Mouse (Mus musculus) myocyte (in vitro differentiated cells): ENCODE data around the gene Rapgef4. TPM values are rescaled to one million over a fixed set of nuclear protein-coding genes. Genes with fewer than 3 reads are reported as not detected.

ENCODE experiments used
- H3K27me3 ChIP-seq: one replicate; pipeline ENCODE4 v1.6.1; 2011; ENCODE audit not compliant: control insufficient read depth, insufficient read depth, insufficient read length
- H3K36me3 ChIP-seq: one replicate; pipeline ENCODE4 v1.6.1; 2011; ENCODE audit not compliant: control insufficient read depth, insufficient read depth
- H3K4me2 ChIP-seq: one replicate; pipeline ENCODE4 v1.6.1; 2011; ENCODE audit warnings: low read depth, control low read depth
- H3K4me3 ChIP-seq: one replicate; pipeline ENCODE4 v1.5.1; 2011; ENCODE audit warnings: mild to moderate bottlenecking, control low read depth, moderate library complexity
- H3K79me2 ChIP-seq: one replicate; pipeline ENCODE4 v1.6.1; 2011; ENCODE audit not compliant: control insufficient read depth, insufficient read depth
- H3ac ChIP-seq: one replicate; pipeline ENCODE4 v1.6.1; 2011; ENCODE audit not compliant: control insufficient read depth, insufficient read length
- CEBPB ChIP-seq: IDR thresholded peaks from 2 replicates; pipeline ENCODE4 v1.6.1; 2011; ENCODE audit warnings: mild to moderate bottlenecking, moderate library complexity; ENCODE audit not compliant: poor library complexity, insufficient read depth, severe bottlenecking
- E2F4 ChIP-seq: IDR thresholded peaks from one replicate; pipeline ENCODE4 v1.6.1; 2011; ENCODE audit warnings: mild to moderate bottlenecking, control low read depth, moderate library complexity; ENCODE audit not compliant: insufficient read depth
- MAX ChIP-seq: IDR thresholded peaks from one replicate; pipeline ENCODE4 v1.6.1; 2011; ENCODE audit warnings: low read depth, mild to moderate bottlenecking, control low read depth
- MYOD1 ChIP-seq, 3 experiments: IDR thresholded peaks; one replicate each; pipeline ENCODE4 v1.6.1; 2011; ENCODE audit warnings: control low read depth in 2 of 3, low read depth in 2 of 3, mild to moderate bottlenecking in 2 of 3, moderate library complexity in 1 of 3; ENCODE audit not compliant: insufficient read length in 2 of 3, control insufficient read depth in 1 of 3
- MYOG ChIP-seq, 3 experiments: IDR thresholded peaks; one replicate each; pipeline ENCODE4 v1.6.1; 2011; ENCODE audit warnings: control low read depth in 2 of 3, low read depth in 2 of 3, mild to moderate bottlenecking in 2 of 3; ENCODE audit not compliant: insufficient read length in 2 of 3, control insufficient read depth in 1 of 3, insufficient read depth in 1 of 3
- POLR2A ChIP-seq: IDR thresholded peaks from one replicate; pipeline ENCODE4 v1.6.1; 2011; ENCODE audit warnings: low read depth, mild to moderate bottlenecking, control low read depth, moderate library complexity; ENCODE audit not compliant: insufficient read length
- POLR2AphosphoS2 ChIP-seq: IDR thresholded peaks from one replicate; pipeline ENCODE4 v1.6.1; 2011; ENCODE audit warnings: low read depth, control low read depth; ENCODE audit not compliant: insufficient read length
- REST ChIP-seq: IDR thresholded peaks from one replicate; pipeline ENCODE4 v1.6.1; 2011; ENCODE audit warnings: mild to moderate bottlenecking, control low read depth, moderate library complexity; ENCODE audit not compliant: insufficient read depth, insufficient read length
- SRF ChIP-seq: IDR thresholded peaks from one replicate; pipeline ENCODE4 v1.6.1; 2011; ENCODE audit warnings: low read depth; ENCODE audit not compliant: control insufficient read depth, insufficient read length
- TCF12 ChIP-seq: IDR thresholded peaks from one replicate; pipeline ENCODE4 v1.6.1; 2011; ENCODE audit warnings: mild to moderate bottlenecking, control low read depth; ENCODE audit not compliant: poor library complexity, insufficient read depth, severe bottlenecking
- TCF3 ChIP-seq: IDR thresholded peaks from one replicate; pipeline ENCODE4 v1.6.1; 2011; ENCODE audit warnings: low read depth, control low read depth; ENCODE audit not compliant: insufficient read length
- USF1 ChIP-seq: IDR thresholded peaks from one replicate; pipeline ENCODE4 v1.6.1; 2011; ENCODE audit warnings: low read depth, mild to moderate bottlenecking, control low read depth, moderate library complexity
- polyA plus RNA-seq: library from polyadenylated mRNA; unstranded; fragments of >200 nt; fragmentation: generic; extraction: Trizol; gene quantifications from one replicate; pipeline ENCODE4 v1.2.1, GENCODE M21; 2012; ENCODE audit warnings: missing spikeins

Rapgef4 gene
- polyA plus RNA-seq, 1 experiment, result 0.28 TPM

DNA sequence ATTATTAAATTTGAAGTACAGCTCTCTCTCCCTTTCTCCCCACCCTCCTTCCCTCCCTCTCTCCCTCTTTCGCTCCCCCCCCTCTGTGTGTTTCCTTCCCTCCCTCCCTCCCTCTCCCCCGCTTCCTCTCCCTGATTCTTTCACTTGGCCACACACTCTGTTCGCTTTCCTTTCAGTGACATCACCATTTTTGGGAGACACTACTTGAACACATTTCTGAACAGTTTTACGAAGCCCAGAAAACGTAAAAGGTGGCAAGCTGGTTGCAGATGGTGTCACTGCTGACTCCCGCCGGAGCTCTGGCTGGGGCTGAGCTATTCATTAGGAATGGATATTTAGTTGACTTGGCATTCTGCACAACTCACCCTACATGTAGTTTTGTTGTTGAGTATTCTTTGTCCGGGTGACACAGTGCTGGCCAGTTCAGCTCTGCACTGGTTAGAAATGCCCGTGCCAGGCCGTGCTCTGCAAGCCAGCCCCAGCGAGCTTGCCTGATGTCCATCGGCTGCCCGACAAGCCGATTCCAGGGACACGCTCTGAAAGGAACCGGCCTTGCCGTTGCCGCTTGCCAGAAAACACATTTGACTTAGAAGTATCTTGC lies 57.7 kb downstream of the Rapgef4 start:
- H3K4me2 ChIP-seq, result peak overlapping the region; percentile 35
- no peaks in the 10 kb centered on the region for H3K36me3 ChIP-seq
- H3K79me2 ChIP-seq, result no peaks in the 10 kb centered on the region
- no peak overlapping the region for H3ac ChIP-seq
- H3K27me3 ChIP-seq, result no peaks in the 10 kb centered on the region
- no peak overlapping the region for H3K4me3 ChIP-seq
- TF ChIP-seq USF1 (no peak), MYOG (IDR thresholded peaks at IDR 0.05; ENCODE audit: control insufficient read depth in 1 of 3, insufficient read depth in 1 of 3, insufficient read length in 2 of 3, low read depth in 2 of 3) (no peak)

DNA sequence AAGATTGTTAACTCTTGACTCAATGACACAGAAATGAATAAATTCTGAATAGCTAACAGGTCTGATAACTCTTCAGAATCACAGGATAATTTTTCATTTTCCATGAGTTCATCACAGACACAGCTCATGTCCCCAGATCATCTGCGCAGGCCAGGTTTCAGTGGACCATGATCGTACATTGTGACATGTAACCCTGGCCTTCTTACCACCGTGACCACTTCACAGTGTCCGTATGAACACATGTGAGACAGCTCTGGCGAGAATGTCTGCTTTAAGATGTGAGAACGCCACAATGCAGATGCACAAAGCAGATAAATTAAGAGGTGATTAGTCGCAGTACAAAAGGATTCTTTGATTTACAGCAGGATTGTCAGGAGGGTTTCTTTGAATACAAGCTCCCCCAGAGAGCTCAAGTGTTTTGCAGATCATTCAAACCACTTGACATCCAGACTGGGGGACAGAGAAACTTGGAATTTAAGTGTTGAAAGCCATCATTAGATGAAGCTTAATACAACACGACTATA lies 58.5 kb downstream of the Rapgef4 start:
- H3K27me3 ChIP-seq, result no peaks in the 10 kb centered on the region
- H3K36me3 ChIP-seq, result no peaks in the 10 kb centered on the region
- H3ac ChIP-seq, result no peak overlapping the region
- no peak overlapping the region for H3K4me2 ChIP-seq
- H3K4me3 ChIP-seq, result no peak overlapping the region
- no peaks in the 10 kb centered on the region for H3K79me2 ChIP-seq
- no peak for TF ChIP-seq CEBPB
- TF ChIP-seq POLR2A, result no peak
- no peak for TF ChIP-seq MAX
- no peak for TF ChIP-seq POLR2AphosphoS2
- no peak for TF ChIP-seq MYOD1 (IDR thresholded peaks at IDR 0.05; ENCODE audit: control insufficient read depth in 1 of 3, insufficient read length in 2 of 3, low read depth in 2 of 3)
- no peak for TF ChIP-seq REST
- no peak for TF ChIP-seq E2F4
- TF ChIP-seq TCF3, result no peak
- TF ChIP-seq TCF12, result no peak
- no peak for TF ChIP-seq MYOG (IDR thresholded peaks at IDR 0.05; ENCODE audit: control insufficient read depth in 1 of 3, insufficient read depth in 1 of 3, insufficient read length in 2 of 3, low read depth in 2 of 3)
- no peak for TF ChIP-seq USF1

DNA sequence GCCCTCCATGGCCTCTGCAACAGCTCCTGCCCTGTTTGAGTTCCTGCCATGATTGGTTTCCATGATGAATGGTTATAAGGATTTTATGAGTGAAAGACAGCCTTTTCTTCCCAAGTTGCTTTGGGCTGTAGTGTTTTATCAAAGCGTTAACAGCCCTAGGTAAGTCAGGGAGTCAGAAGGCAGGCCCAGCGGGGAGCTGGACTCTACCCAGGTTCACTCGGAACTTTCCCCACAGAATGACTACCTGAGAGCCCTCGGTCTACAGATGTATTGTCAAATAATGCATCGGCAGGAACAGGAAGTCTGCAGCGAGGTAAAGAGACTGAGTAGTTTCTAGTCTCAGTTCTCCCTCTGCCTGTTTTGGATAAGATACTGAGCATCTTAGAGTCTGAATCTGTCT lies 60.0 kb downstream of the Rapgef4 start:
- no peak overlapping the region for H3K4me3 ChIP-seq
- H3K36me3 ChIP-seq, result no peaks in the 10 kb centered on the region
- no peak overlapping the region for H3ac ChIP-seq
- no peaks in the 10 kb centered on the region for H3K27me3 ChIP-seq
- no peaks in the 10 kb centered on the region for H3K79me2 ChIP-seq
- TF ChIP-seq TCF3 (no peak), REST (no peak), MAX (no peak), CEBPB (no peak), USF1 (no peak), E2F4 (no peak), TCF12 (no peak)
- H3K4me2 ChIP-seq, result no peak overlapping the region

DNA sequence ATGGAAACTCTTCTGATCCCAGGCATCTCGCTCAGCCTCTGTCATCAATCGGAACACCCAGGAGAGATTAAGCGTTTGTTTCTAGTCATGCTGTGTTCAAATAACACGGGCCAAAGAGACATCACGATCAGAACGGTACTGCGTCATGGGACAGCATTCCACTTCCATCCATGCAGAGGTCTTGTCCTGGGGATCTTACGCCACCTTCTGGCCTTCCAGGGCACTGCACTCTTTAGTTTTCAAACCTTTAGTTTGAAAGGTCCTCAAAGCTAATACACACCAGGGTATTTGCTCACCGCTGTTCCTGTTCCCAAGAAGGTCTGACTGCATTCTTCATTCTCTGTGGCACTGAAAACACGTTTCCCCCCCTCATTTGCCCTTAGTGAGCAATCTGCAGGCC lies 61.1 kb downstream of the Rapgef4 start:
- Histone ChIP-seq H3K36me3 (no peaks in the 10 kb centered on the region), H3K27me3 (no peaks in the 10 kb centered on the region), H3K4me2 (no peak overlapping the region), H3K79me2 (no peaks in the 10 kb centered on the region), H3ac (no peak overlapping the region), H3K4me3 (no peak overlapping the region)
- no peak for TF ChIP-seq MAX
- TF ChIP-seq CEBPB, result no peak
- no peak for TF ChIP-seq E2F4
- no peak for TF ChIP-seq SRF
- TF ChIP-seq REST, result no peak
- TF ChIP-seq TCF3, result no peak
- TF ChIP-seq TCF12, result no peak
- TF ChIP-seq USF1, result no peak
- no peak for TF ChIP-seq MYOD1 (IDR thresholded peaks at IDR 0.05; ENCODE audit: control insufficient read depth in 1 of 3, insufficient read length in 2 of 3, low read depth in 2 of 3)
- TF ChIP-seq POLR2A, result no peak
- no peak for TF ChIP-seq MYOG (IDR thresholded peaks at IDR 0.05; ENCODE audit: control insufficient read depth in 1 of 3, insufficient read depth in 1 of 3, insufficient read length in 2 of 3, low read depth in 2 of 3)
- no peak for TF ChIP-seq POLR2AphosphoS2

DNA sequence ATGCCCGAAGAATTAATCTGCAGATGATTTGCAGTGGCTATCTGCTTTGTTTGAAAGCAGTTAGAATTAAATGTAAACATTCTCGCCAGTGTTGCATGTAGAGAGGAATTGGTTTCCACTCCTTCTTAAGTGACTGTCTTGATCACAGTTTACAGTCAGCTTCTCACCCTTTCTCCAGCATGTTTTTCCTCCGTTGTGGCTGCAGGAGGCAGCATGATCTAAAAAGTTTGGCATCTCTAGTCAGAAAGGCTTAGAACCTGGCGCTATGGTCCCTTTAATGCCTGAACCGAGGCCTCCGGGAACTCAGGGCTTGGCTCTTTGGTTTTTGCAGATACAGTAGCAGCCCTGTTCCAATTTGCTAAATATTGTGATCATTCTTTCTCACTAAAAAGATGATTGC lies 63.2 kb downstream of the Rapgef4 start:
- Histone ChIP-seq H3K79me2 (no peaks in the 10 kb centered on the region), H3ac (no peak overlapping the region)

More for the DNA sequence above, 63.2 kb downstream of the Rapgef4 start:
- no peak overlapping the region for H3K4me2 ChIP-seq
- H3K4me3 ChIP-seq, result no peak overlapping the region
- TF ChIP-seq POLR2A (no peak), TCF3 (no peak), POLR2AphosphoS2 (no peak), REST (no peak), E2F4 (no peak), MAX (no peak), TCF12 (no peak), MYOG (IDR thresholded peaks at IDR 0.05; ENCODE audit: control insufficient read depth in 1 of 3, insufficient read depth in 1 of 3, insufficient read length in 2 of 3, low read depth in 2 of 3) (no peak), USF1 (no peak), CEBPB (no peak), SRF (no peak), MYOD1 (IDR thresholded peaks at IDR 0.05; ENCODE audit: control insufficient read depth in 1 of 3, insufficient read length in 2 of 3, low read depth in 2 of 3) (no peak)
- no peaks in the 10 kb centered on the region for H3K27me3 ChIP-seq
- no peaks in the 10 kb centered on the region for H3K36me3 ChIP-seq
